Mouse (Mus musculus) ovary, postnatal 10 days (tissue): ENCODE data around the gene Hnrnpul1.
"Not testable (repeated sequence)": the region's sequence is repeated elsewhere in the genome, so short reads cannot be mapped to it uniquely, and the experiment has no call there.

Experiments used
- DNase-seq: peaks from one replicate; pipeline ENCODE4 v3.0.0; 2022; ENCODE audit warnings: low spot score

Gene Hnrnpul1

GRCm38 (mm10) chr7:25780753-25781152 lies 26.2 kb upstream of the Hnrnpul1 start:
- DNase-seq = no peak

GRCm38 (mm10) chr7:25780021-25780420 lies 25.5 kb upstream of the Hnrnpul1 start:
- no peak for DNase-seq

- DNase-seq = no peak
Measured at GRCm38 (mm10) chr7:25768229-25768628, 13.7 kb upstream of the Hnrnpul1 start.

GRCm38 (mm10) chr7:25766108-25766507 lies 11.6 kb upstream of the Hnrnpul1 start:
- DNase-seq = no peak

- no peak for DNase-seq
Measured at GRCm38 (mm10) chr7:25764221-25764620, 9.7 kb upstream of the Hnrnpul1 start.

GRCm38 (mm10) chr7:25763678-25764077 lies 9.1 kb upstream of the Hnrnpul1 start:
- no peak for DNase-seq

GRCm38 (mm10) chr7:25761354-25761753 lies 6.8 kb upstream of the Hnrnpul1 start:
- no peak for DNase-seq

GRCm38 (mm10) chr7:25756011-25756410 lies 1.5 kb upstream of the Hnrnpul1 start:
- DNase-seq = peak; percentile 80

- peak; percentile 34 for DNase-seq
Measured at GRCm38 (mm10) chr7:25755468-25755833, 894 bp upstream of the Hnrnpul1 start.

- no peak for DNase-seq
Measured at GRCm38 (mm10) chr7:25754439-25754737, 169 bp downstream of the Hnrnpul1 start.

GRCm38 (mm10) chr7:25753643-25754438 lies 716 bp downstream of the Hnrnpul1 start:
- no peak for DNase-seq

GRCm38 (mm10) chr7:25753076-25753475 lies 1.5 kb downstream of the Hnrnpul1 start:
- no peak for DNase-seq

GRCm38 (mm10) chr7:25746844-25747243 lies 7.7 kb downstream of the Hnrnpul1 start:
- no peak for DNase-seq

GRCm38 (mm10) chr7:25738277-25738676 lies 16.3 kb downstream of the Hnrnpul1 start:
- no peak for DNase-seq

- no peak for DNase-seq
Measured at GRCm38 (mm10) chr7:25736920-25737319, 17.6 kb downstream of the Hnrnpul1 start.

GRCm38 (mm10) chr7:25734991-25735390 lies 19.6 kb downstream of the Hnrnpul1 start:
- DNase-seq = no peak

GRCm38 (mm10) chr7:25731294-25732055 lies 23.1 kb downstream of the Hnrnpul1 start:
- no peak for DNase-seq

- no peak for DNase-seq
Measured at GRCm38 (mm10) chr7:25729862-25730261, 24.7 kb downstream of the Hnrnpul1 start.

GRCm38 (mm10) chr7:25729396-25729795 lies 25.2 kb downstream of the Hnrnpul1 start:
- no peak for DNase-seq

- no peak for DNase-seq
Measured at GRCm38 (mm10) chr7:25727800-25728199, 26.8 kb downstream of the Hnrnpul1 start.

- DNase-seq = no peak
Measured at GRCm38 (mm10) chr7:25725886-25726285, 28.7 kb downstream of the Hnrnpul1 start.

- not testable (repeated sequence) for DNase-seq
Measured at GRCm38 (mm10) chr7:25721776-25722175, 32.8 kb downstream of the Hnrnpul1 start.

- no peak for DNase-seq
Measured at GRCm38 (mm10) chr7:25720760-25721159, 33.8 kb downstream of the Hnrnpul1 start.
